Mouse (Mus musculus) embryo, embryonic 9.5 days (tissue): ENCODE data around the gene Anxa6.

Source experiments
- DNase-seq: peaks from one replicate; pipeline ENCODE4 v3.0.0-alpha.2; 2017; ENCODE audit errors: extremely low spot score

The Anxa6 gene

GRCm38 (mm10) chr11:54929744-54930143, 103.5 kb downstream of the Anxa6 start:
- DNase-seq, result no peak

DNA sequence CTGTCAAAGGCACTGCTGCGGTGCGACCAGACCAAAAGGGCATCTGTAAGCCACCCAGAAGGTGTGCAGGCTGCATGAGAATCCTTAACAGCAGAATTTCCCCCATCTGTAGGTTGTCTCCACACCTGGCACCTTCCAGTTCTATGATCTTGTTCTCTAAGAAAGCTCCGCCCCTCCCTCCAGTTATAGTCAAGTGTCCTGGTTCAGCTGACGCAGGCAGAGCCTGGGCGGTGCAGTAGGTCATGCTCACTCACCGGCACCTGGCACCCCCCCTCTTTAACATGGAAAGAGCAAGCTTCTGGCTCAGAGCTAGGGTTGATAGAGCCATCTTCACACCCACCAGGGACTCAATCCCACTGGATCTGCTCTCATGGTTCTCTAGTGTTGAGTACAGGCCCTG, 104.0 kb downstream of the Anxa6 start:
- no peak for DNase-seq
